Mouse (Mus musculus) erythroblast, embryonic 14.5 days (primary cell): ENCODE results near the gene Serping1.

ENCODE experiments used
- GATA1 ChIP-seq: IDR thresholded peaks from 2 replicates; pipeline ENCODE4 v1.6.1; 2012; ENCODE audit warnings: low read length, inconsistent platforms, mixed read lengths
- TAL1 ChIP-seq: IDR thresholded peaks from 3 replicates; pipeline ENCODE4 v1.6.1; 2012; ENCODE audit warnings: low read length, inconsistent platforms, mixed read lengths

DNA sequence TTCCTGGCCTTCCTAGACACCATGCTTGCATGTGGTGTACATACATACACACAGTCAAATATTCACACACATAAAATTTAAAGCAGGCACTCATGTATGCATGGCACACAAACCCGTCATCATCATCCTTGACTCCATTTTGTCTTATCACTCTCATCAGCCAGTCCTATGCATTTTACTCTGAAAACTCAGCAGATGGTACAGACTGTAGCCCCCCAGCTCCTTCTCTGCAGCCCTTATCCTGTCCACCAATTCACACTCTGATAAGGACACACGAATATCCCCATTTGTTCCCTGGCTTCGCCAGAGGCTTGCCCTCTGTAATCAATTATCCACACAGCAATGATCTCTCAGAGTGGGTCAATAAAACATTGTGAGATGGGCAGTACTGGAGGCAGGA, 54.1 kb downstream of the Serping1 start:
- TF ChIP-seq GATA1 (no peak), TAL1 (no peak)
